Mouse (Mus musculus): Measurements from ENCODE around the gene Aebp1. TPM values are rescaled to one million over a fixed set of nuclear protein-coding genes. Genes with fewer than 3 reads are reported as not detected.

Aebp1 gene
- total RNA-seq, 2 experiments from 2014 or later: 52.8 to 72.3 TPM

GRCm38 (mm10) chr11:5903844-5904243, 42.1 kb downstream of the Aebp1 start:
- TF ChIP-seq CTCF (IDR thresholded peaks at IDR 0.05): no peak
- intact Hi-C loops (cut with DNase I): no loop called here
- Histone ChIP-seq H3K27ac (no peak overlapping the region), H3K4me3 (no peak overlapping the region)
- DNase-seq: no peak

- Histone ChIP-seq H3K27ac (no peak overlapping the region), H3K4me3 (no peak overlapping the region)
- no peak for DNase-seq
- no peak for TF ChIP-seq CTCF (IDR thresholded peaks at IDR 0.05)
- intact Hi-C loops (cut with DNase I): no loop called here
Measured at GRCm38 (mm10) chr11:5904357-5904756, 42.6 kb downstream of the Aebp1 start.

- TF ChIP-seq CTCF (IDR thresholded peaks at IDR 0.05): no peak
- no peak for DNase-seq
- H3K27ac ChIP-seq: no peak overlapping the region
- intact Hi-C loops (cut with DNase I): no loop called here
- H3K4me3 ChIP-seq: no peak overlapping the region
Measured at GRCm38 (mm10) chr11:5904871-5905270, 43.1 kb downstream of the Aebp1 start.

GRCm38 (mm10) chr11:5905778-5906518, 44.2 kb downstream of the Aebp1 start:
- intact Hi-C loops (cut with DNase I): no loop called here
- no peak for TF ChIP-seq CTCF (IDR thresholded peaks at IDR 0.05)
- Histone ChIP-seq H3K4me3 (no peak overlapping the region), H3K27ac (no peak overlapping the region)
- DNase-seq: no peak

- intact Hi-C loops (cut with DNase I): no loop called here
- no peak for TF ChIP-seq CTCF (IDR thresholded peaks at IDR 0.05)
- DNase-seq: no peak
- Histone ChIP-seq H3K4me3 (no peak overlapping the region), H3K27ac (no peak overlapping the region)
Measured at GRCm38 (mm10) chr11:5907096-5907495, 45.3 kb downstream of the Aebp1 start.

GRCm38 (mm10) chr11:5908642-5909041, 46.9 kb downstream of the Aebp1 start:
- H3K27ac ChIP-seq: no peak overlapping the region
- DNase-seq: no peak
- no peak for TF ChIP-seq CTCF (IDR thresholded peaks at IDR 0.05)
- no peak overlapping the region for H3K4me3 ChIP-seq
- intact Hi-C loops (cut with DNase I): no loop called here

GRCm38 (mm10) chr11:5912635-5913034, 50.9 kb downstream of the Aebp1 start:
- peak; percentile 84 for TF ChIP-seq CTCF (IDR thresholded peaks at IDR 0.05)
- peak overlapping the region; percentile 28 for H3K4me3 ChIP-seq
- intact Hi-C loops (cut with DNase I): no loop called here
- H3K27ac ChIP-seq: peak overlapping the region; percentile 82; the same call in 1 of the 2 replicates
- peak; percentile 73 for DNase-seq

GRCm38 (mm10) chr11:5913256-5913655, 51.5 kb downstream of the Aebp1 start:
- no peak overlapping the region for H3K4me3 ChIP-seq
- no peak for TF ChIP-seq CTCF (IDR thresholded peaks at IDR 0.05)
- intact Hi-C loops (cut with DNase I): no loop called here
- H3K27ac ChIP-seq: peak overlapping the region; percentile 82
- DNase-seq: peak; percentile 39

GRCm38 (mm10) chr11:5913936-5914335, 52.2 kb downstream of the Aebp1 start:
- no peak for DNase-seq
- intact Hi-C loops (cut with DNase I): no loop called here
- Histone ChIP-seq H3K27ac (peak overlapping the region; percentile 82), H3K4me3 (no peak overlapping the region; the same call in 1 of the 2 replicates)
- TF ChIP-seq CTCF (IDR thresholded peaks at IDR 0.05): no peak

GRCm38 (mm10) chr11:5914940-5915339, 53.2 kb downstream of the Aebp1 start:
- Histone ChIP-seq H3K27ac (peak overlapping the region; percentile 82), H3K4me3 (peak overlapping the region; percentile 52)
- peak; percentile 58 for DNase-seq
- no peak for TF ChIP-seq CTCF (IDR thresholded peaks at IDR 0.05)
- intact Hi-C loops (cut with DNase I): no loop called here

- Histone ChIP-seq H3K4me3 (peak overlapping the region; percentile 53), H3K27ac (peak overlapping the region; percentile 82)
- intact Hi-C loops (cut with DNase I): no loop called here
- TF ChIP-seq CTCF (IDR thresholded peaks at IDR 0.05): no peak
- peak; percentile 78 for DNase-seq
Measured at GRCm38 (mm10) chr11:5915429-5916177, 53.9 kb downstream of the Aebp1 start.

GRCm38 (mm10) chr11:5916178-5916548, 54.4 kb downstream of the Aebp1 start:
- no peak for DNase-seq
- H3K27ac ChIP-seq: peak overlapping the region; percentile 82
- H3K4me3 ChIP-seq: peak overlapping the region; percentile 53
- intact Hi-C loops (cut with DNase I): no loop called here
- no peak for TF ChIP-seq CTCF (IDR thresholded peaks at IDR 0.05)

- Histone ChIP-seq H3K27ac (no peak overlapping the region), H3K4me3 (no peak overlapping the region)
- TF ChIP-seq CTCF (IDR thresholded peaks at IDR 0.05): no peak
- DNase-seq: no peak
- intact Hi-C loops (cut with DNase I): no loop called here
Measured at GRCm38 (mm10) chr11:5918111-5918510, 56.4 kb downstream of the Aebp1 start.

All from gastrocnemius, adult 2 months (tissue).